Mouse (Mus musculus) embryonic fibroblast, embryonic 13.5 days (primary cell): Measurements from ENCODE around the gene Gm5148.

Experiments
- CTCF ChIP-seq: IDR thresholded peaks from 2 replicates; pipeline ENCODE4 v1.5.1; 2011; ENCODE audit warnings: mild to moderate bottlenecking, control low read depth, low read length, moderate library complexity, borderline replicate concordance; ENCODE audit not compliant: insufficient read depth
- POLR2A ChIP-seq: IDR thresholded peaks from 2 replicates; pipeline ENCODE4 v1.6.1; 2011; ENCODE audit warnings: low read depth, mild to moderate bottlenecking, control low read depth, low read length, moderate library complexity

DNA sequence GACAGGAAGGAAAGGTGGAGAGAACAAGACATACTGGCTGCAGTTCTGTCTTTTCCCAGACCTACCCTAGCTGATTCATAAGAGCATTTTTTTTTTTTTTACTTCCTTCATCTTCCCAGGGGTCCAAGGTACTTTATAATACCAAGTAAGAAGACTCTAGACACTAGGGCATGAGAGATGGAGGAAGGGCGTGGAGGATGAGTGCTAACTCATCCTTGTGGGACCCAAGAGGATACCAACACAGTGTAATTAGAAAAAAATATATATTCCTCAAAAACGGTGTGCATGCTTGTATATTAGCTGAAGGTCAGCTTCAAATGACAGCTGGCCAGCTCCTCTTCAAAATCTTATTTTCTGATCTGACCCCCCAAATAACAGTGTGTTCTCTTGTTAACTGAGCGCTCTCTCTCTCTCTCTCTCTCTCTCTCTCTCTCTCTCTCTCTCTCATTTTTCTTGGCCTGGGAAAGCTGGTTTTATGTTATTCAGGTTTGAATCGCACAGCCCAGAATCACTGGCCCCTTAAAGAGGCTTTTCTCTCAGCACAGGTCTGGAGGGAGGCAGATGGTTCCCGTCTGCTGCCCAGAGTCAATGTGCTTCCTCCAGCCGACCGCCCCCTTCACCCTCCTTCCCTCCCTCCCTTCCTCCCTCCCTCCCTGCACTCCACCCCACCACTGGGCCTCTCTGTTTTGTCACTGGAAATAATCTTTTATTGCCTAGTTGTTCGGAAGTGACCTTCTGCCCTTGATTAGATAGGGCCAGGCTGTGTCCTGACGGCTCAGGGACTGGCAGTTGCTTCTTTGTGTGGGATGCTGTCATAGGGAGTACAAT is 57.8 kb downstream of the Gm5148 start:
- no peak for TF ChIP-seq CTCF
- no peak for TF ChIP-seq POLR2A
